Mouse (Mus musculus): ENCODE measurements around the gene Prkd2. TPM values are rescaled to one million over a fixed set of nuclear protein-coding genes. Genes with fewer than 3 reads are reported as not detected.

Gene Prkd2
- polyA plus RNA-seq, 1 experiment from 2014 or later = 5.0 TPM

Other genes starting within 250 kb of the Prkd2 start
- gene Arhgap35, start 227.9 kb upstream of the Prkd2 start, polyA plus RNA-seq (2015; fragmentation: Nextera tagmentation; extraction: Ambion mirVana) = 26.0 and 27.4 TPM in 2 replicates
- 0.13 TPM in 1 of 2 replicates, not detected in the other for gene Ceacam15, start 167.2 kb upstream of the Prkd2 start, polyA plus RNA-seq (2015; fragmentation: Nextera tagmentation; extraction: Ambion mirVana)
- 0.17 and 0.50 TPM in 2 replicates for gene Ceacam9, start 121.0 kb upstream of the Prkd2 start, polyA plus RNA-seq (2015; fragmentation: Nextera tagmentation; extraction: Ambion mirVana)
- gene Ap2s1, start 104.5 kb upstream of the Prkd2 start, polyA plus RNA-seq (2015; fragmentation: Nextera tagmentation; extraction: Ambion mirVana) = 412 and 431 TPM in 2 replicates
- 8.7 and 20.5 TPM in 2 replicates for gene Slc1a5, start 61.6 kb upstream of the Prkd2 start, polyA plus RNA-seq (2015; fragmentation: Nextera tagmentation; extraction: Ambion mirVana)
- gene Strn4, start 27.0 kb upstream of the Prkd2 start, polyA plus RNA-seq (2015; fragmentation: Nextera tagmentation; extraction: Ambion mirVana) = 139 and 156 TPM in 2 replicates
- 48.4 and 50.4 TPM in 2 replicates for gene Fkrp, start 26.2 kb upstream of the Prkd2 start, polyA plus RNA-seq (2015; fragmentation: Nextera tagmentation; extraction: Ambion mirVana)
- gene Dact3, start 32.4 kb downstream of the Prkd2 start, polyA plus RNA-seq (2015; fragmentation: Nextera tagmentation; extraction: Ambion mirVana) = 3.7 and 4.8 TPM in 2 replicates
- 4.0 and 4.1 TPM in 2 replicates for gene Gng8, start 48.9 kb downstream of the Prkd2 start, polyA plus RNA-seq (2015; fragmentation: Nextera tagmentation; extraction: Ambion mirVana)
- gene Ptgir, start 63.6 kb downstream of the Prkd2 start, polyA plus RNA-seq (2015; fragmentation: Nextera tagmentation; extraction: Ambion mirVana) = 1.1 and 1.3 TPM in 2 replicates
- gene Calm3, start 81.2 kb downstream of the Prkd2 start, polyA plus RNA-seq (2015; fragmentation: Nextera tagmentation; extraction: Ambion mirVana) = 336 and 404 TPM in 2 replicates
- 117 and 137 TPM in 2 replicates for gene Pnmal2, start 101.8 kb downstream of the Prkd2 start, polyA plus RNA-seq (2015; fragmentation: Nextera tagmentation; extraction: Ambion mirVana)
- gene Pnmal1, start 116.8 kb downstream of the Prkd2 start, polyA plus RNA-seq (2015; fragmentation: Nextera tagmentation; extraction: Ambion mirVana) = 43.3 and 52.0 TPM in 2 replicates
- 5.7 and 6.4 TPM in 2 replicates for gene Gm42372, start 140.2 kb downstream of the Prkd2 start, polyA plus RNA-seq (2015; fragmentation: Nextera tagmentation; extraction: Ambion mirVana)
- gene Ccdc8, start 149.8 kb downstream of the Prkd2 start, polyA plus RNA-seq (2015; fragmentation: Nextera tagmentation; extraction: Ambion mirVana) = 7.7 and 13.9 TPM in 2 replicates
- gene Ppp5c, start 185.0 kb downstream of the Prkd2 start, polyA plus RNA-seq (2015; fragmentation: Nextera tagmentation; extraction: Ambion mirVana) = 128 TPM in 2 replicates
- 5.3 and 11.7 TPM in 2 replicates for gene Hif3a, start 219.5 kb downstream of the Prkd2 start, polyA plus RNA-seq (2015; fragmentation: Nextera tagmentation; extraction: Ambion mirVana)
- 2.7 and 2.9 TPM in 2 replicates for gene Psg16, start 231.1 kb downstream of the Prkd2 start, polyA plus RNA-seq (2015; fragmentation: Nextera tagmentation; extraction: Ambion mirVana)

All from neural tube, embryonic 15.5 days (tissue).